ENCODE assay signal across 8 mouse cellular contexts in genomic region chr4:117658582-117659444, GRCm38 (mm10). TPM values are rescaled to one million over a fixed set of nuclear protein-coding genes. Genes with fewer than 3 reads are reported as not detected.
A peak's percentile ranks its signal among the peaks of the same experiment; 100 is the strongest.
DNase-seq lines count a peak whose midpoint lies in the region.

No protein-coding gene starts in this region.

- peaks cover 30% of the 10 kb centered on the region for H3K36me3 ChIP-seq in embryonic facial prominence, embryonic 10.5 days (replicated peaks)

- peak overlapping the region; percentile 82; the same call in 1 of the 2 replicates for H3K27ac ChIP-seq in embryonic facial prominence, embryonic 10.5 days (replicated peaks)

- H3K4me1 ChIP-seq in embryonic facial prominence, embryonic 10.5 days: peaks cover 54% of the 10 kb centered on the region

- H3K9me3 ChIP-seq in embryonic facial prominence, embryonic 10.5 days: no peaks in the 10 kb centered on the region

- DNase-seq in adrenal gland, postnatal 14 days: peak; percentile 61
- no peak for DNase-seq in adrenal gland, adult (ENCODE audit: inconsistent age in 2 of 2, low spot score in 1 of 2)
- DNase-seq in 3T3-L1 (ENCODE audit: low read depth, low spot score): peak; percentile 65
- DNase-seq in embryonic facial prominence, embryonic 10.5 days (ENCODE audit: low spot score): peak; percentile 52
- peak; percentile 56 for DNase-seq in kidney, adult 18-20 months
- peak; percentile 18 for DNase-seq in lung, postnatal 36 days
- no peak for DNase-seq in frontal cortex, adult 2 months (ENCODE audit: extremely low spot score in 1 of 2, low spot score in 1 of 2)
- DNase-seq in right cerebral cortex, postnatal 4 days: no peak

- no peaks in the 10 kb centered on the region; the same call in 1 of the 2 replicates for H3K27me3 ChIP-seq in embryonic facial prominence, embryonic 10.5 days (replicated peaks; ENCODE audit: low read depth, poor library complexity, severe bottlenecking)

- WGBS in embryonic facial prominence, embryonic 10.5 days: 65% methylated on average over 14 of the region's 14 CpGs

- H3K4me3 ChIP-seq in embryonic facial prominence, embryonic 10.5 days: no peak overlapping the region

RNA-seq across cellular contexts. Expression of gene Dmap1, which starts 23.3 kb away (rescaled TPM):
- 21.4 and 27.5 TPM in 2 replicates for total RNA-seq in adrenal gland, postnatal 14 days (2021)
- 78.4 and 80.0 TPM in 2 replicates for polyA plus RNA-seq in embryonic facial prominence, embryonic 10.5 days (2016; fragmentation: Nextera tagmentation; extraction: Ambion mirVana)
- 45.9 and 47.8 TPM in 2 replicates for polyA plus RNA-seq in frontal cortex, adult 2 months (2012; rRNA removed)

Comparison
In these comparisons a context has a peak if more than half of its experiments do, and no peak if none do; other contexts are left out.
1. DNase-seq: peak in adrenal gland, postnatal 14 days (single experiment), 3T3-L1 (single experiment), embryonic facial prominence, embryonic 10.5 days (single experiment), kidney, adult 18-20 months (single experiment) and lung, postnatal 36 days (single experiment); none in adrenal gland, adult (0 of 2), frontal cortex, adult 2 months (0 of 2) and right cerebral cortex, postnatal 4 days (single experiment).